Mouse (Mus musculus) adipocyte (in vitro differentiated cells): ENCODE results near the gene Scd3.

ENCODE experiments used
- DNase-seq: peaks from one replicate; pipeline ENCODE4 v3.0.0-alpha.2; 2016; ENCODE audit warnings: low spot score

Scd3 gene

DNA sequence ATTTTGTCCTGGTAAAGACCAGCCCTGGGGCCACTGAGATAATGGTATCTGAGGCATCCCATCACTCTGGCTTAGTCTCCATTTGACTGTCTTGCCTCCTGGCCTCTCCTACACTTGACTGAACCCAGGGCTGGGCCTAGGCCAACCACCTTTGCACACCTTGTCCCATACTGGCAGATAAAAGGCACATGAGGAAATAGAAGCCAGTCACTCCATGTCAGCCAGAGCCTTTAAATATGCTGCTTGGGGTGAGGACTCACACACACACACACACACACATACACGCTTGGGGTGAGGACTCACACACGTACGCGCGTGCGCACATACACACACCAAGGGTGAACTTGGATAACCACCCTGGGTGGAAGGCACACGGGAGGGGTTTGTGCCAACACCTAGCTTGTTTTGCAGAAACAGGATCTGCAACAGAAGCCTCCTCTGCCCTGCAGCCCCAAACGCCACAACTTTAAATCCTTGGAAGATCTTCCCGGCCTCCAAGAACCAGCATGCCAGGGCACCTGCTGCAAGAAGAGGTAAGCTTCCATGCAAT lies at the start of gene Scd3:
Gene Scd3 (plus strand): TSS at position 255 of the 550 bp plus-strand sequence.
- no peak for DNase-seq

DNA sequence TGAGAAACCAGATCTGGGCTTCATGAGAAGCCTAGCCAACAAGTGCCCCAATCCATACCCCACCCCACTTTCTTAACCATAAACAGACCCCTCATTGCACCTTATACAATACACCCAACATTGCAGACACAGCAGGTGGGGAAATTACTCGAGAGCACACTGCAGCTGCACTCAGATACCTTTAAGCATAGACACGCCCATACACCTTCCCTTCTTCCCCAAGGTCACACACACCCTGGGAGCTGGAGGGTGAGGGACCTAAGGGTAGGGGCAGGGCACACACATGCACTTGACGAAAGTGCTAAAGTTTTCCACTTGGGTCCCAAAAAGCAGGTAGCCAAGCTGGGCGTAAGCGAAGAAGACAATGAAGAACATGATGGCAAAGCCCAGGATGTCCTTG lies 49.3 kb upstream of the Scd3 start:
- DNase-seq: no peak

DNA sequence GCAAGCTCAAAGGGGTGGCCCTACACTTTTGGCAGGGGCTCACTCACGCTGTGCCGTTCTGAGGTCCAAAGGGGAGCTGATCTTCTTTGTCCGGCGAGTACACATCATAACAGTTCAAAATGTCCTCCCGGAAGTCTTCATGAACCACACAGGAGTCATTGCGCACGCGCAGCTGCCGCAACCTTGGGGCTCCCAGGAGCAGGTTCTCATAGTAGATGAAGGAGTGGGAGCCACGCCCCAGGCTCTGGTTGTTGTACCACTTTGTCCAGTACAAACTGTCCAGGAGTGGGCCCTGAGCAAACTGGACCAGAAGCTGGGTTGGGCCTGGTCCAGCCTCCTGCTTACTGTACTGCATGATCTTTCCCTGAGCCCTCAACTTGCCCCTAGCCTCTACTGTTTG lies 46.1 kb upstream of the Scd3 start:
- DNase-seq: no peak

DNA sequence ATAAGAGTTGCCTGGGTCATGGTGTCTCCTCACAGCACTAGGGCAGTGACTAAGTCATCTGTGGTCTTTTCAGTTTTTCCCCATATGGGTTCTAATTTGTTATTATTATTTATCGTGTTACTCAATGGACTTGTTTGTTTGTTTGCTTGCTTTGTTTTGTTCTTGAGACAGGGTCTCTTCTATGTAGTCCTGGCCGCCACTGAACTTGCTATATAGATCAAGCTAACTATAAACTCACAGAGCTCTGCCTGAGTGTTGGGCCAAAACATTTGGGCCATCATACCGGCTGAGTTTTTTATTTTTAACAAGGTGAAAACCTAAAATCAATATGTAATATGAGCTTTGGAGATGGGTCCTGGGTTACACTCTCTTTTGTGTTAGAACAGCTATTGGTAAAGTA lies 43.7 kb upstream of the Scd3 start:
- DNase-seq: no peak

DNA sequence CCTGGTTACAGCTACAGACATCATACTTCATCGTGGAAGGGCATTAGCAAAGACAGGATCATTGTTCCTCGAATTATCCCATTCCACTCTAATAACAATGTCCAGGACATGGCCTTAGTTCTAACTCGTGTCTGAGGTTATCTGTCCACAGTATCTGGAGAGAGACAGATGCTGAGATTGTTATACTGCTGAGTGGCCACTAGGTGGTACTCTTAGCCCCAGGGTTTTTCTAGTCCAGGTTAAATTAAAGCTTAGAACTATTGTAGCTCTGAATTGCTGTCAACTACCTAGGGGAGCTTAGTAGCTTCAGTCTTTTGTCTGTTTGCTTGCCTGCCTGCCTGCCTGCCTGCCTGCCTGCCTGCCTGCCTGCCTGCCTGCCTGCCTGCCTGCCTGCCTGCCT lies 41.6 kb upstream of the Scd3 start:
- DNase-seq: peak; percentile 64

DNA sequence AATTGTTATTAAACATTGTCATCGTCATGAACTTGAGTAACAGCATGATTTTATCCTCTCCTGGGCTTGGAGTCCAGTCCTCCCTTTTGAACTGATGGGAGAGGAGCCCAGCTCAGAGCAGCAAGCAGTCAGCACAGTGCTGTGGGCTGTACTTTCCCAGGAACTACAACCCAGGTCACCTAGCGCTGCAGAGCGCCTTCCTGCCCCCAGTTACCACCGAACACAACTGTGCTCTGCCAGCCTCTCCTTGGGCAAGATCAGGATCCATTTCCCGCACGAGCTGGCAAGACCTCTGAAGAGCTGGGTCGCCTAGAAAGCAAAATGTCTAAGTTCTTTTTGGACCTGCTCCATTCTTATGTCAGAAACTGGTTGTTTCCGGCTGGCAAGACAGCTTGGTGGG lies 28.2 kb upstream of the Scd3 start:
- peak; percentile 92 for DNase-seq

DNA sequence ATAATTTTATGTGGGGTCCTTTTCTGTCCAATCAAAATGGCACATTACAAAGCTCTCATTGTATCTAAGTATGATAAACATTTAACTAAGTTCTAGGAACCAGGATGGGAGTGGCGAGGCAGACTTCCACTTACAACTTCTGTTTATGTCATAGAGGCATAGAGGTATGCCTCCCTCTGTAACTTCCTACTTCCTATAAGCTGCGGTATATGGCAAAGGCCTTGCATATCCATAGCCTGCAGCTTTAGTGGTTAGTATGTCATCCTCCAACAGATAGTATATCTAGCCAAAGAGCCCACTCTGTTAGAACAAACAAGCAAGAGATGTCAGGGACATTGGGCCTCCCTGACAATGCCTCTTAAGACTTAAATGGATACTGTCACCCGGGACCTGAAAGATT lies 26.3 kb upstream of the Scd3 start:
- no peak for DNase-seq

DNA sequence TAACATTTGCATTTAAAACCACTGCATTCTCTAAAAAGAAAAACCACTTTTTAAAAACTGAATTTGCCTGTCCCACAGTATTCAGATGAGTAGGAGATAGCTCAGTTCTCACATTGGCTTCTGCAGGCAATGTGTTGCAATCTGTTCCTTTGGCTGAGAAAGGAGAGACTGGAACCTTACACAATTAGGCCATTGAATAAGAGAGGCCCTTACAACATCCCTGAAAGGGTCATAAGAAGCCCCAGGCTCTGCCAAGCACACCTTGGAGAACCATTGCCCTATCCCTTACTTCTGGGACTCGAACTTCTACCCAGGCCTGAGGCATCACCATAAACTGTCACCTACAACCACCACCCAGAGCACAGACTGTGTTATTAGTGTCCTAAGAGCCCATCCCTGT lies 22.6 kb upstream of the Scd3 start:
- peak; percentile 65 for DNase-seq

DNA sequence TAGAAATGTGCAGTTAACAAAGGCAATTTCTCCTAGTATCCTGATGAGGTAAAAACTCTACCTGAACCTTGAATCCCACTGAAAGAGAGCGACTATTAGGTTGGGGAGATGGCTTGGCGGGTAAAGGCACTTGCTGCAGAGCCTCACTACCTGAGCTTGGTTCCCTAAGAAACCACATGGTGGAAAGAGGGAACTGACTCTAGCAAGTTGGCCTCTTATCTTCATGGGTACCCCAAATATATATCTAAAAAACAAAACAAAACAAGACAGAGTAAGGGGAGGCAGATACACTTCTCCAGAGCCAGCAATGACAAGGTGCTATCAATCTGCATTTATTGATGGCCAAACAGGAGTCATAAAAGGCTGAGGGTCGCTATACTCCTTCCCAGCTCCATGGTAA lies 19.1 kb upstream of the Scd3 start:
- DNase-seq: no peak

DNA sequence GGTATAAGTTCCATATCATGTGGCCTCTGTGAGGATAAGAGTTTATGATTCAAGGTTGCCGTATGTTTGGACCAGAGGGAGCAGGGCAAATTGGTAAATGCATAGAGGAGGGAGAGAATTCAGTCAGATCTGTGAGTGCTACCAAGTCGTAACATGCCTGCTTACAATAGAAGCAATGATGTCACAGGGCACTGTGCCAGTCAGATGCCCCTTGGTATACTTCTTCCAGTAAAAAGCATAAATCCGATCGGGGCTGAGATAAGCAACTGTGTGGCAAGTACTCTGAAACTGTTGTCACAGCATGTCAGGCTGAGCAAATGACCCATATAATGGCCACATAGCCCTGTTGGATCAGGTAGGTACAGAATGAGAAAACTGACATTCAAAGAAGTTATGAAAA lies 14.0 kb upstream of the Scd3 start:
- no peak for DNase-seq

DNA sequence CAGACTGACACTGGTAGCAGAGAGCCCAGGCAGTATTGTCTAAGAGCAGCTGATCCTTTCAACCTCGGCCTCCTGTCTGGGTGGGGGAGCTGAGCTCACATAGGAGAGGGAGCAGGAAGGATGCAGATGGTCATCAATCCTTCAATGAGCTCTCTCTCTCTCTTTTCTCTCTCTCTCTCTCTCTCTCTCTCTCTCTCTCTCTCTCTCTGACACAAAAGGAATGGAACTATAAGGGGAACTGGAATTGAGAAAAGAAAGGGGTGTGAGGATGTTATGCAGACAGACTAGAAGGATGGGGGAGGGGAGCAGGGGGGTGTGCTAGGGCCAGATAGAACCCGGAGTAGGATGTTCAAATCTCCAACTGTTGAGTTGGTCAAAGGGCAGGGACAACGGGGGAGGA lies 10.7 kb upstream of the Scd3 start, which contains the start of gene Pkd2l1:
Gene Pkd2l1 (minus strand): TSS at position 101 of the 400 bp plus-strand sequence.
- no peak for DNase-seq

DNA sequence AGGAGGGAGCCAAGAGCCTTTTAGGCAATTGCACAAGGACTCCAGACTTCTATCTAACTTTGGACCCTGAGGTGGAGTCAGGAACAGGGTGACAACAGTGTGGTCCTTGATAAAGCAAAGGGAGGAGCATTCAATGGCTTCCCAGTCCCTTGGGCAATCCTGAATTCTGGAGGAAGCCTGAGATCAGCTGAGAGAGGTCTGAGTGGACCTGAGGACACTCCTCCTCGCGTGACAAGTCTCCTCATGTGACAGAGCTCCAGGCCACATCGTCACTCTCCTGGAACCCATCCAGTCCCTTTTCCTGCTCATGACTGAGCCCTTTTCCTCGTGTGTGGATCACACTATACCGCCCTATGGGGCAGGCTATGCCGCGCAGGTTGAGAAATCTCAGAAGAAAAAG lies 9.2 kb upstream of the Scd3 start:
- no peak for DNase-seq

DNA sequence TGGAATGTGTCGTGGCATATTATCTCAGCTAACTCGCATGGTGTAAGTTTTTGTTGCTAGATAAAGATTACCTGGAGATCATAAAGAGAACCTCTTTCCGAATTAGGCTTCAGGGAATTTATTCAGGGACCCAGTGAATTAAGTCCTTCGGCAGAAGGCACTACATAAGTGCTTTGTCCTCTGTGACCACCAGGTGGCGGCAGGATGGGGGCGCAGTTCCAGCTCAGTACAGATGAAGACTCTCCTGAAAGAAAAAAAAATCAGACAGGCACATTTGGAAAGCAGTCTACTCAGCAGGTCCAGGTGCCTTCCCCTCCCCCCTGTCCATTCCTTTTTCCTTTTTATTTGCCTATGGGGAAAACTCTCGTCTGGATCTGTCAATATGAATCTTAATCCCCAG lies 7.9 kb upstream of the Scd3 start:
- peak; percentile 67 for DNase-seq

DNA sequence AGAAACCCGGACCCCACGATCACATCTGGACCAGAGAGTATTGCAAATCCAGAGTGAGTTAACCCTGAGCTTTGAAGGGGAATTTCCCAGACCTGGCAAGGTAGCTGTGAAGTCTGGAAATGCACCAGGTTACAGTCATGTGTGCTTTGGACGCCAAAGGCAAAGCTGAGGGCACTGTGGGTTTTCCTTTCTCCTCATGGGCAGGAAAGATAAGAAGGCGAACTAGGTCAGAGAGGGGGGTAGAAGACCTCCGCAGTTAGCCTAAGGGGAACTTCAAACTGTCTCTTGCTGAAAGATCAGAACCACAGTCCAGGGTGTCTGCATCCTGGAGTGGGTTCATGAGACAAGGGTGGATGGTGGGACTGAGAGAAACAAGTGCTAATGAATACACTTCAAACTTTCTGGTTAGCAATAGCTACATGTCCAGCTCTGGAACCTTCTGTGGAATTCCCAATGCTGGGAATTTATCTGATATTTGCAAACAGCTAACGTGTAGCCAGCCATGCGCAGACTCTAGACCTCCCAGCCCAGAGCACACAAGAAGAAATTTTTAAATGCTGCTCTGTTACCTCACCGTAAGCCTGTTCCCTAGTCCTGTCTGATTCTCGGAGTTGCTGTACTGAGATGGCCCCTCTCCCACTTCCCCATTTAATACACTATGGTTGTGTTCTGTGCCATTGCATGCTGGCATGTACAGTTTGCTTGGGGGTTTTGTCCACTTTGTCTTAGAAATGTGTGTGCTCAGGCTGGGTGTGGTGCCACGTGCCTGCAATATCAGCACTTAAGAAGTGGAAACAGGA lies 5.8 kb upstream of the Scd3 start:
- peak; percentile 29 for DNase-seq

DNA sequence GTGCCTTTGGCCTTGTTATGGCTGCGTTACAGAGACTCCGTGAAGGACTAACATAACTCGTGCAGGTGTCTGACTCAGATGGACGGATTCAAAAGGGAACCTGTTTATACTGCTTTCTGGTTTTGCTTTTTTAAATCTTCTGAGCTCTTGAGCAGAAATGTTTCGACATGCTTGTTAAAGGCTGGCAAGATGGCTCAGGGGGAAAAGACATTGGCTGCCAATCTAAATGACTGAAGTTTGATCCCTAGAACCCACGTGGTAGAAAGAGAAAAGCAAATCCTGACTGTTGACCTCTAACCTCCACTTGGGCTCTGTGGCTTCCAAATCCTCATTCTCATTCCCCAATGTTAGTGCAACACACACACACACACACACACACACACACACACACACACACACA lies 4.6 kb upstream of the Scd3 start:
- DNase-seq: no peak

DNA sequence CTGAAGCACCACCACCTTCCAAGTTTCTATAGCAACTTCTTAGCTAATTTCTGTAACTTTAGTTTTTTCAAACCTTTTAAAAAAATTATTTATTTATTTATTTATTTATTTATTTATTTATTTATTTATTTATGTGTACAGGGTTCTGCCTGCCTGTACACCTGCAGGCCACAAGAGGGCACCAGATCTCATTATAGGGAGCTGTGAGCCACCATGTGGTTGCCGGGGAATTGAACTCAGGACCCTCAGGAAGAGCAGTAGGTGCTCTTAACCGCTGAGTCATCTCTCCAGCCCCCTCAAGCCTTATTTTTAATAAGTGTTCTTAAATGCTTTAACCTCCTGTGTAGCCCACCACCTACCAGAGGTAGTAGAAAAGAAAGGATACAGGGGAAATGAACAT lies 4.1 kb upstream of the Scd3 start:
- DNase-seq: peak; percentile 46

DNA sequence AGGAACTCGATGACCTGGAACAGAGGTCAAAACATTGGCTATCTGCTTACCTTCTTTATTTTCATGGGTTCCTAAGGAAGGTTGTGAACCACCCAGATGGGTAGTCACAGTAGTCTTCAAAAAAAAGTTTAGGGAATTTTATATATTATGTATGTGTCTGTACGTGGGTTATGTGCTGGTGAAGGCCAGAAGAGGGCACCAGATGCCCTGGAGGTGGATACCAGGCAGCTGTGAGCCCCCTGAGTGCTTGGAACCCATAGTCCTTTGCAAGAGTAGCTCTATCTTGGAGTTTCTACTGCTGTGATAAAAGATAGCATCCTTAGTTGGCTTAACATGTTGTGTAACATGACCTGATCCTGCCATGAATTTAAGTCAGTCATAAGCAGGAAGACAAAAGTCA lies 4.0 kb downstream of the Scd3 start:
- no peak for DNase-seq

DNA sequence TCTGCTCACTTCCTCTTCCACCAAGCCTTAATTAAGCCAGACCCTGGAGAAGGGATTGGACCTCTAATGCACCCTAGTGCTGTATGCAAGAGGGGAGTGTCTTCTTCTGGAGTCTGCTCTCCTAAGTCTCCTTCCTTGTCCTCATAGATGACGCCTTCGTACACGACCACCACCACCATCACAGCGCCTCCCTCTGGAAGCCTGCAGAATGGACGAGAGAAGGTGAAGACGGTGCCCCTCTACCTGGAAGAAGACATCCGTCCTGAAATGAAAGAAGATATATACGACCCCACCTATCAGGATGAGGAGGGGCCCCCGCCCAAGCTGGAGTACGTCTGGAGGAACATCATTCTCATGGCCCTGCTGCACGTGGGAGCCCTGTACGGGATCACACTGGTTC lies 12.2 kb downstream of the Scd3 start:
- DNase-seq: no peak

DNA sequence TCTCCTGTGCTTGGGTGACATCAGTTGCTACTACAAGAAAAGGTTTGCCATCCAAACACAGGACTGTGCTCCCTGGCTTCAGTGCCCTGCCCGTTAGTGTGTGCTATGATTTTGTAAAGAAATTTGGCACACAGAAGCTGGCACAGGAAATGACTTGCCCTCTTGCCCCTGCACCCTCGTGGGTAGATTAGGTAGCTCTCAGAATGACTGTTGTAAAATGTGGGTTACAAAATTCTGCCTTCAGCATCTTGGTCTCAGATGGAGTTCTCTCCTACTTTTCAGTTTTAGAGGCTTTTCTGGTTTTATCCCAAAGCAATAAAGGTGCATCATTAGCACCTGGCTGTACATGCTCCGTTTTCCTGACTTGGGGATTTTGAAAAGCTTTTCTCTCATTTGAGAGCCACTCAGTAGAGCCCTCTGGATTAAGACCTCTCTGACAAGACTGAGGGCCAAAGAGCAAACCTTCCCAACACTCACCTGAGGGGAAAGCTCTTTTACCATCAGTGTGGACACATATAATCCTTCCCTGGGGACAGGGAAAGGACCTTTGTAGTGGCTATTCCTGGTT lies 15.0 kb downstream of the Scd3 start:
- DNase-seq: peak; percentile 21

DNA sequence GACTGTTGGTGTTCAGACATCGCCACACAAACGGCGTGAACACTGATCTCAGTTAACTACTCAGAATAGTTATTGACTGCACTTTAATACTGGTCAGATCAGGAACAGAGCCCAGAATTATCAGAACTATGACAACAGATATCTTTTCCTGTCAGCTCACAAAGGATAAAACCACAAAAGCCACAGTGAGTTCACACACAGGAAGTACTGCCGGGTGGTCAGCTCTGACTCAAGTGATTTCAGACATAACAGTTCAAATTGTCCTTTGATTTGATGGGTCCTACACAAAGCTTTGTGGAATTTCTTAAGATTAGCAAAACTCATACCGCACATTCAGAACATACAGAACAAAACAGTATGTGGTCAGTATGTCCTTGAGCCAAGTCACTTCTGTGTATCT lies 22.7 kb downstream of the Scd3 start:
- DNase-seq: no peak

DNA sequence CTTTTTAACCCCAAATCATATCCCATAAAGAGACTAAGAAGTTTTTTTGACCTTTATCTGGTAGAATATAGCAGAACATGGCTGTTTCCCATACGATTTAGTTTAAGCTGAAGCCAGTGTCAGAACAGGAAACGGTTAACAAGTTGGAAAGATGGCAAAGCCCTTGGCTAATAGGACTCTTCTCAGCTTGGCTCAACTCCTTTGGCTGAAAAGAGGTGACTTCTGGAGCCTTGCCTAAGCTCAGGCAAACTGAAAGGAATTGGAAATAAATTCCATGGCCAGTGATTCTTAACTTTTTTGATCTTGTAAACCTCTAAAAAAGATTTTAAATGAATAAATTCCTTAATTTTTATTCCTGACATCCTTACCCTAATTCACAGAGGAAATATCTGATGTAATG lies 26.7 kb downstream of the Scd3 start:
- DNase-seq: peak; percentile 85

DNA sequence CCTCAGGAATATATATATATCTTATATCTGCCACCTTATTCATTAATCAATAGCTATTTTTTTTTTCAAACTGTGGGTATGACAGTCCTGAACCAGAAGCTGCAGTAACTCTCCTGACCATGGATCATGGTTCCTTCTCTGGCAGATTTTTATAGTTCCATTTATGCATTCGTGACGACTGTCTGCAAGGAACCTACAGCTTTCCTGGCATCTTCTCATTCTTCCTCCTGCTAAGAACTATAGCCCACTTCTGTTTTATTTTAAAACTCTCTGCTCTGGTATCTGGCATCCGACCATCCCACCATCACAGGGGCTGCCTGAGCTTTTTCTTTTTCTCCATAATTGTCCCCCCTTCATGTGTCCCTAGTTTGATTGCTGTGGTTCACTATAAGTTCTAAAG lies 27.1 kb downstream of the Scd3 start:
- DNase-seq: no peak

DNA sequence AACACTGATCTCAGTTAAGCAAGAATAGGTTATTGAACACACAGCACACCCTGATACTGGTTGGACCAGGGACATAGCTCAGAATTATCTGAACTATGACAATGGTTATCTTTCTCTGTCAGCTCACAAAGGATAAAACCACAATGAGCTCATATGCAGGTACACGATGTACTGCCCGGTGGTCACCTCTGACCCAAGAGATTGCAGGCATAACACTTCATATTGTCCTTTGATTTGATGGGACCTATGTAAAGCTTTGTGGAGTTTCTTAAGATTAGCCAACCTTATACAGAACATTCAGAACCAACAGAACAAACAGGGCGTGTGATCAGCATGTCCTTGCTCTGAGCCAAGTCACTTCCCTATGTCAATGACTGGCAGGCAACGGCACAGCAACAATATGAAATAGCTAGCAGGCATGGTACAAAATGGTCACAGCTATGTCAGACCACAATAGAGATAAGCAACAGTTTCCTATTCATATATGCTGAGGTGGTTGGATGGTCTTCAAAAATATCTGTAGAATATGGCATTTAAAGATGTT lies 28.6 kb downstream of the Scd3 start:
- DNase-seq: no peak
